Mouse (Mus musculus): Measurements from ENCODE around the gene V1ra8.
"Not testable (repeated sequence)": the region's sequence is repeated elsewhere in the genome, so short reads cannot be mapped to it uniquely, and the experiment has no call there.

V1ra8 gene

DNA sequence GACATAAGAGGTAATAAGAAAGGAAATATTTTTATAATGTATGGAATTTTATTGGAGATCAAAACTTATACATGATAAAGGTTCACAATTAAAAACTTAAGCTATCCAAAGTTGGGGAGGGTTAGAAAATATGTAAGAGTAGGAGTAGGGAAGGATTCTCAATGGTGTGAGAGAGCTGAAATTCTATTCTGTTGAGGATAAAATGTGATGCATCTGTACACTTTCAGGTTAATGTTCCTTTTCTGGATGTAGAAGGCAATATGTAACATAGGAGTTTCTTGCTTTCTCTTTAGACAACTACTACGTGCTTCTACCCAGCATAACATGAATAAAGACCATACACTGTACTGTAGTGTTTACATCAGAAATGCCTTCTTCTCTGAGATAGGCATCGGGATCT, at the start of gene V1ra8:
V1ra8 (plus strand) TSS at position 301 of the 400 bp plus-strand sequence.
- DNase-seq (ENCODE audit: low spot score) = not testable (repeated sequence)

- DNase-seq (ENCODE audit: low spot score) = no peak
Observed at GRCm38 (mm10) chr6:90160139-90160538, 42.5 kb upstream of the V1ra8 start.

GRCm38 (mm10) chr6:90174508-90174907, 28.1 kb upstream of the V1ra8 start, which contains the start of gene Vmn1r52:
Vmn1r52 (plus strand) TSS chr6:90174808.
- DNase-seq (ENCODE audit: low spot score) = no peak

- DNase-seq (ENCODE audit: low spot score) = no peak
Observed at GRCm38 (mm10) chr6:90224338-90224737, 21.7 kb downstream of the V1ra8 start, which contains the start of gene Vmn1r53. Vmn1r53 (minus strand) TSS chr6:90224438.

- not testable (repeated sequence) for DNase-seq (ENCODE audit: low spot score)
Observed at GRCm38 (mm10) chr6:90232114-90232513, 29.5 kb downstream of the V1ra8 start.

DNA sequence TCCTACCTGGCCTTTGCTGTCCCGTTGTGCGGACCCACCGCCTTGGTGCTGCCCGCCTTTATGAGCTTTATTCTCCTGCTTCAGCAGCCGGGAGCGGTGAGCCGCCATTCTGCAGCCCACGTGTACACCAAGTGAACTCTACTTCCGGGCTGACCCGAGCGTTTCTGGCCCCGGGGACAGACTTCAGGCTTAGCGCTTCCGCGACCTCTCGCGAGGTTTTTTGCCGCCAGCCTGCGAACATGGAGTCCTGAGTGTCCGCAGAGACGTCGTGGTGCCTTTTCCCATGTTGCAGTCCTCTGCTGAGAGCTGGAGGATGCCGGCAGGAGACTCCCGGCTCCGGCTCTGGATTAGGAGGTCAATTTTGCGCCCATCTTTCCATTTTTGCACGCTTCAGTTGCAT, 30.1 kb downstream of the V1ra8 start:
- no peak for DNase-seq (ENCODE audit: low spot score)

DNA sequence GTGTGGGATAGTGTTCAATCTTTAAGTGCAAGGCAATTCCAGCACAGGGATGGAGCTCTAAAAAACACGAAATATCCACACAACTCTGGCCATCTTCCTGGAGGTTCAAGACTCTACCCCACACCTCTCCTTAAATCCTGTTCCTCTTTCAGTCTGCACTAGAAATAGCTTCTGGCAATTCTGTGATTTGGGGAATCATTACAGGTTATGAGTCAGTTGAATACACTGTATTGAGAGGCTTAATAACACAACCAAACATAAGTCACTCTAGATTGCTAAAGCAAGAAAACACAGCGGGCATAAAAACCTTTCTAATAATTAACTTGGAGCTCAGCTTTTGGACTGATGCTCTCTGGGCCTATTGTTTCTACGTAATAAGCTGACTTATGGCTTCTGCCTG, 41.4 kb downstream of the V1ra8 start:
- DNase-seq (ENCODE audit: low spot score) = no peak

GRCm38 (mm10) chr6:90246000-90246399, 43.4 kb downstream of the V1ra8 start, which contains the start of gene Vmn1r54:
Vmn1r54 (plus strand) TSS chr6:90246300.
- no peak for DNase-seq (ENCODE audit: low spot score)
